Mouse (Mus musculus): ENCODE results near the gene Kdm4b.

- TF ChIP-seq CTCF (IDR thresholded peaks at IDR 0.05; ENCODE audit: extremely low read depth, insufficient read depth, insufficient read length, insufficient replicate concordance) (no peak), POLR2A (IDR thresholded peaks at IDR 0.05; ENCODE audit: low read depth, low read length) (peak; percentile 26; the same call in 1 of the 2 replicates)
Measured at GRCm38 (mm10) chr17:56290388-56291170, 35.3 kb upstream of the Kdm4b start.

Measured in spleen, adult 2 months (tissue).